Mouse (Mus musculus) neural tube, embryonic 14.5 days (tissue): ENCODE measurements at regions not wholly inside any gene's neighbourhood (a gene's known extent, or its start where the extent isn't known, plus 50 kb on each side); places are given as distances from the start of the nearest gene placed in this dataset.

Experiments used
- ATAC-seq: fragments of 200-750 bp; cut with Nextera tagmentation; 2 replicates; pipeline ENCODE4 v1.8.0; 2017; ENCODE audit warnings: low read depth, mild to moderate bottlenecking, moderate TSS enrichment, moderate library complexity
- H3K27ac ChIP-seq: fragments of 300-500 bp; sonication (generic); 2 replicates; pipeline ENCODE4 v1.5.1; 2014; ENCODE audit warnings: low read depth, mild to moderate bottlenecking, control low read depth, low read length, moderate library complexity, mixed read lengths
- H3K27me3 ChIP-seq: fragments of 300-500 bp; sonication (generic); 2 replicates; pipeline ENCODE4 v1.6.1; 2014; ENCODE audit warnings: low read length; ENCODE audit not compliant: control insufficient read depth, insufficient read depth
- H3K36me3 ChIP-seq: fragments of 300-500 bp; sonication (generic); 2 replicates; pipeline ENCODE4 v1.6.1; 2014; ENCODE audit warnings: low read length, mixed read lengths; ENCODE audit not compliant: control insufficient read depth, insufficient read depth
- H3K4me1 ChIP-seq: fragments of 300-500 bp; sonication (generic); 2 replicates; pipeline ENCODE4 v1.6.1; 2014; ENCODE audit warnings: low read length; ENCODE audit not compliant: control insufficient read depth, insufficient read depth
- H3K4me2 ChIP-seq: fragments of 300-500 bp; sonication (generic); 2 replicates; pipeline ENCODE4 v1.6.1; 2014; ENCODE audit warnings: mild to moderate bottlenecking, low read depth, low read length, control low read depth
- H3K4me3 ChIP-seq: fragments of 300-500 bp; sonication (generic); 2 replicates; pipeline ENCODE4 v1.5.1; 2014; ENCODE audit warnings: low read depth, low read length, control low read depth, mixed read lengths
- H3K9ac ChIP-seq: fragments of 300-500 bp; sonication (generic); replicated peaks from 2 replicates; pipeline ENCODE4 v1.6.1; 2014; ENCODE audit warnings: low read depth, mild to moderate bottlenecking, control low read depth, low read length, mixed read lengths
- H3K9me3 ChIP-seq: fragments of 300-500 bp; sonication (generic); 2 replicates; pipeline ENCODE4 v1.6.1; 2016; ENCODE audit warnings: low read length; ENCODE audit not compliant: control insufficient read depth
- WGBS: fragments of 180-500 bp; shearing (Covaris S2); extraction: QIAGEN DNeasy Blood & Tissue Kit; methylation state at CpG from one replicate; pipeline ENCODE4 v1.1.7; 2014; 5-methylcytosine and 5-hydroxymethylcytosine counted together

GRCm38 (mm10) chr12:9655794-9656193 lies 85.9 kb downstream of the Osr1 start:
- H3K9ac ChIP-seq = no peak overlapping the region
- no peaks in the 10 kb centered on the region for H3K27me3 ChIP-seq
- WGBS = 76% methylated on average over 1 of the region's 1 CpGs
- H3K27ac ChIP-seq = no peak overlapping the region
- H3K4me2 ChIP-seq = no peak overlapping the region
- no peak overlapping the region for H3K4me3 ChIP-seq
- no peaks in the 10 kb centered on the region for H3K9me3 ChIP-seq
- no peak for ATAC-seq
- H3K36me3 ChIP-seq = no peaks in the 10 kb centered on the region
- H3K4me1 ChIP-seq = no peaks in the 10 kb centered on the region

- Histone ChIP-seq H3K4me1 (no peaks in the 10 kb centered on the region), H3K4me2 (no peak overlapping the region), H3K27me3 (no peaks in the 10 kb centered on the region), H3K9ac (no peak overlapping the region), H3K27ac (no peak overlapping the region), H3K4me3 (no peak overlapping the region), H3K9me3 (no peaks in the 10 kb centered on the region), H3K36me3 (no peaks in the 10 kb centered on the region)
- ATAC-seq = no peak
- WGBS = 78% methylated on average over 3 of the region's 3 CpGs
Measured at GRCm38 (mm10) chr12:9656324-9656723, 86.4 kb downstream of the Osr1 start.

- Histone ChIP-seq H3K27me3 (no peaks in the 10 kb centered on the region), H3K4me3 (no peak overlapping the region), H3K9me3 (no peaks in the 10 kb centered on the region), H3K36me3 (no peaks in the 10 kb centered on the region), H3K9ac (no peak overlapping the region), H3K4me2 (no peak overlapping the region), H3K27ac (no peak overlapping the region), H3K4me1 (no peaks in the 10 kb centered on the region)
- no peak for ATAC-seq
- WGBS = 77% methylated on average over 8 of the region's 8 CpGs
Measured at GRCm38 (mm10) chr12:9657199-9657766, 87.4 kb downstream of the Osr1 start.

GRCm38 (mm10) chr12:9657793-9658192 lies 87.9 kb downstream of the Osr1 start:
- Histone ChIP-seq H3K36me3 (no peaks in the 10 kb centered on the region), H3K4me1 (no peaks in the 10 kb centered on the region), H3K27ac (no peak overlapping the region), H3K9me3 (no peaks in the 10 kb centered on the region), H3K9ac (no peak overlapping the region), H3K27me3 (no peaks in the 10 kb centered on the region), H3K4me2 (no peak overlapping the region), H3K4me3 (no peak overlapping the region)
- 78% methylated on average over 8 of the region's 8 CpGs for WGBS
- no peak for ATAC-seq

GRCm38 (mm10) chr12:9660299-9660698 lies 90.4 kb downstream of the Osr1 start:
- no peak overlapping the region for H3K27ac ChIP-seq
- no peaks in the 10 kb centered on the region for H3K27me3 ChIP-seq
- no peak overlapping the region for H3K4me2 ChIP-seq
- H3K36me3 ChIP-seq = no peaks in the 10 kb centered on the region
- WGBS = 63% methylated on average over 1 of the region's 1 CpGs
- H3K4me1 ChIP-seq = no peaks in the 10 kb centered on the region
- no peak overlapping the region for H3K4me3 ChIP-seq
- no peak overlapping the region for H3K9ac ChIP-seq
- ATAC-seq = no peak
- H3K9me3 ChIP-seq = no peaks in the 10 kb centered on the region

GRCm38 (mm10) chr12:9688776-9689175 lies 118.9 kb downstream of the Osr1 start:
- H3K4me1 ChIP-seq = no peaks in the 10 kb centered on the region
- no peak overlapping the region for H3K9ac ChIP-seq
- H3K9me3 ChIP-seq = no peaks in the 10 kb centered on the region
- H3K4me2 ChIP-seq = no peak overlapping the region
- no peaks in the 10 kb centered on the region for H3K27me3 ChIP-seq
- ATAC-seq = no peak
- H3K36me3 ChIP-seq = no peaks in the 10 kb centered on the region
- H3K4me3 ChIP-seq = no peak overlapping the region
- no peak overlapping the region for H3K27ac ChIP-seq

- Histone ChIP-seq H3K4me1 (no peaks in the 10 kb centered on the region), H3K4me3 (no peak overlapping the region), H3K27me3 (no peaks in the 10 kb centered on the region), H3K27ac (no peak overlapping the region), H3K9ac (no peak overlapping the region), H3K4me2 (no peak overlapping the region), H3K9me3 (no peaks in the 10 kb centered on the region), H3K36me3 (no peaks in the 10 kb centered on the region)
- WGBS = 89% methylated on average over 4 of the region's 4 CpGs
- ATAC-seq = no peak
Measured at GRCm38 (mm10) chr12:9689541-9689940, 119.6 kb downstream of the Osr1 start.

- WGBS = 72% methylated on average over 1 of the region's 1 CpGs
- Histone ChIP-seq H3K27me3 (no peaks in the 10 kb centered on the region), H3K4me2 (no peak overlapping the region), H3K36me3 (no peaks in the 10 kb centered on the region), H3K9ac (no peak overlapping the region), H3K4me3 (no peak overlapping the region), H3K27ac (no peak overlapping the region), H3K4me1 (no peaks in the 10 kb centered on the region), H3K9me3 (no peaks in the 10 kb centered on the region)
- ATAC-seq = no peak
Measured at GRCm38 (mm10) chr12:9732921-9733320, 163.0 kb downstream of the Osr1 start.

- no peaks in the 10 kb centered on the region for H3K27me3 ChIP-seq
- no peak overlapping the region for H3K4me3 ChIP-seq
- H3K9ac ChIP-seq = no peak overlapping the region
- H3K9me3 ChIP-seq = no peaks in the 10 kb centered on the region
- 86% methylated on average over 6 of the region's 6 CpGs for WGBS
- no peak overlapping the region for H3K4me2 ChIP-seq
- no peak overlapping the region for H3K27ac ChIP-seq
- H3K36me3 ChIP-seq = no peaks in the 10 kb centered on the region
- no peak for ATAC-seq
- H3K4me1 ChIP-seq = no peaks in the 10 kb centered on the region
Measured at GRCm38 (mm10) chr12:9744709-9745395, 174.9 kb downstream of the Osr1 start.
